Mouse (Mus musculus): ENCODE measurements around the gene Cdk5. TPM values are rescaled to one million over a fixed set of nuclear protein-coding genes. Genes with fewer than 3 reads are reported as not detected.

Cdk5 gene
- polyA plus RNA-seq, 1 experiment from 2014 or later = 115 TPM

- peak; percentile 80 for DNase-seq (ENCODE audit: low spot score)
- H3K9me3 ChIP-seq (ENCODE audit: control insufficient read depth, low read length) = no peaks in the 10 kb centered on the region
- peaks cover 7% of the 10 kb centered on the region; the same call in 1 of the 2 replicates for H3K4me1 ChIP-seq (replicated peaks; ENCODE audit: control insufficient read depth, insufficient read depth, low read length)
- H3K9ac ChIP-seq = peak within 1 kb of the TSS; percentile 54
- no peaks in the 10 kb centered on the region for H3K36me3 ChIP-seq (replicated peaks; ENCODE audit: control insufficient read depth, insufficient read depth)
- ATAC-seq (ENCODE audit: low FRiP score) = no peak
- peak within 1 kb of the TSS; percentile 43 for H3K4me3 ChIP-seq (replicated peaks; ENCODE audit: low read length)
- 19% methylated on average over 7 of the region's 7 CpGs for WGBS
- H3K27me3 ChIP-seq (ENCODE audit: control insufficient read depth, insufficient read depth, low read length) = peaks cover 11% of the 10 kb centered on the region
- peak within 1 kb of the TSS; percentile 57 for H3K4me2 ChIP-seq (replicated peaks)
- H3K27ac ChIP-seq = peak within 1 kb of the TSS; percentile 86
Measured at GRCm38 (mm10) chr5:24393392-24393997, 29.8 kb downstream of the Cdk5 start, which contains the start of gene Abcb8. Gene Abcb8 (plus strand): TSS chr5:24393663.

GRCm38 (mm10) chr5:24392724-24393123 is 30.6 kb downstream of the Cdk5 start:
- ATAC-seq (ENCODE audit: low FRiP score) (no peak), DNase-seq (ENCODE audit: low spot score) (no peak)
- Histone ChIP-seq H3K4me3 (replicated peaks; ENCODE audit: low read length) (no peak overlapping the region), H3K4me1 (replicated peaks; ENCODE audit: control insufficient read depth, insufficient read depth, low read length) (peaks cover 7% of the 10 kb centered on the region), H3K27ac (no peak overlapping the region), H3K27me3 (ENCODE audit: control insufficient read depth, insufficient read depth, low read length) (peaks cover 11% of the 10 kb centered on the region), H3K4me2 (replicated peaks) (no peak overlapping the region), H3K9me3 (ENCODE audit: control insufficient read depth, low read length) (no peaks in the 10 kb centered on the region), H3K9ac (no peak overlapping the region), H3K36me3 (replicated peaks; ENCODE audit: control insufficient read depth, insufficient read depth) (no peaks in the 10 kb centered on the region)
- WGBS = 82% methylated on average over 7 of the region's 7 CpGs

DNA sequence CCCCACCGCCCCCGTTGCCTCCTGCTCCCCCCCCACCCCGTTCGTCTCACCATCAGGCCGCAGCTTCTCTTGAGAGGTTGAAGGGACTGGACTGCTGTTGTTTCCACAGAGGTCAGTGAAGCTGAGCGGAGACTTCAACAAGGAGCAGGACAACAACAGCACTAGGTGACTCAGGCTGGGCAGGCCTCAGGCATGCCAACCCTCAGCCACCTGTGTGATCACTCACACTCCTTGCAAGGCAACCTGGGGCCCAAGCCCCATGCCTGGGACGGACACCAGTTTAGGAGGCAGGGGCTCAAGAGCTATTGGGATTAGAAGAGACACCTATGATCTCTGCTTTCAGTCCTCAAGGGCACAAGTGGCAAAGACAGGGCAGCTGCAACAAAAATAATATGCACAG is 31.5 kb downstream of the Cdk5 start, which contains the start of gene Atg9b:
Gene Atg9b, minus strand, starts transcription at position 280 of the 400 bp plus-strand sequence.
- Histone ChIP-seq H3K4me2 (replicated peaks) (no peak within 1 kb of the TSS), H3K4me3 (replicated peaks; ENCODE audit: low read length) (no peak within 1 kb of the TSS), H3K36me3 (replicated peaks; ENCODE audit: control insufficient read depth, insufficient read depth) (no peaks in the 10 kb centered on the region), H3K4me1 (replicated peaks; ENCODE audit: control insufficient read depth, insufficient read depth, low read length) (peaks cover 16% of the 10 kb centered on the region), H3K9me3 (ENCODE audit: control insufficient read depth, low read length) (no peaks in the 10 kb centered on the region), H3K9ac (no peak within 1 kb of the TSS), H3K27ac (no peak within 1 kb of the TSS), H3K27me3 (ENCODE audit: control insufficient read depth, insufficient read depth, low read length) (peaks cover 16% of the 10 kb centered on the region)
- 82% methylated on average over 7 of the region's 7 CpGs for WGBS
- no peak for DNase-seq (ENCODE audit: low spot score)
- no peak for ATAC-seq (ENCODE audit: low FRiP score)

GRCm38 (mm10) chr5:24389658-24390020 is 33.7 kb downstream of the Cdk5 start:
- no peak overlapping the region for H3K4me2 ChIP-seq (replicated peaks)
- H3K27me3 ChIP-seq (ENCODE audit: control insufficient read depth, insufficient read depth, low read length) = peaks cover 27% of the 10 kb centered on the region
- DNase-seq (ENCODE audit: low spot score) = no peak
- 83% methylated on average over 4 of the region's 4 CpGs for WGBS
- peaks cover 9% of the 10 kb centered on the region for H3K4me1 ChIP-seq (replicated peaks; ENCODE audit: control insufficient read depth, insufficient read depth, low read length)
- no peaks in the 10 kb centered on the region for H3K9me3 ChIP-seq (ENCODE audit: control insufficient read depth, low read length)
- H3K27ac ChIP-seq = no peak overlapping the region
- no peak overlapping the region for H3K9ac ChIP-seq
- no peak overlapping the region for H3K4me3 ChIP-seq (replicated peaks; ENCODE audit: low read length)
- H3K36me3 ChIP-seq (replicated peaks; ENCODE audit: control insufficient read depth, insufficient read depth) = no peaks in the 10 kb centered on the region
- no peak for ATAC-seq (ENCODE audit: low FRiP score)

GRCm38 (mm10) chr5:24389011-24389657 is 34.2 kb downstream of the Cdk5 start:
- 56% methylated on average over 6 of the region's 7 CpGs for WGBS
- ATAC-seq (ENCODE audit: low FRiP score) = no peak
- H3K27me3 ChIP-seq (ENCODE audit: control insufficient read depth, insufficient read depth, low read length) = peaks cover 27% of the 10 kb centered on the region
- no peak overlapping the region for H3K27ac ChIP-seq
- peaks cover 9% of the 10 kb centered on the region for H3K4me1 ChIP-seq (replicated peaks; ENCODE audit: control insufficient read depth, insufficient read depth, low read length)
- no peak overlapping the region for H3K4me2 ChIP-seq (replicated peaks)
- no peak for DNase-seq (ENCODE audit: low spot score)
- no peaks in the 10 kb centered on the region for H3K9me3 ChIP-seq (ENCODE audit: control insufficient read depth, low read length)
- no peak overlapping the region for H3K9ac ChIP-seq
- H3K36me3 ChIP-seq (replicated peaks; ENCODE audit: control insufficient read depth, insufficient read depth) = no peaks in the 10 kb centered on the region
- H3K4me3 ChIP-seq (replicated peaks; ENCODE audit: low read length) = no peak overlapping the region

DNA sequence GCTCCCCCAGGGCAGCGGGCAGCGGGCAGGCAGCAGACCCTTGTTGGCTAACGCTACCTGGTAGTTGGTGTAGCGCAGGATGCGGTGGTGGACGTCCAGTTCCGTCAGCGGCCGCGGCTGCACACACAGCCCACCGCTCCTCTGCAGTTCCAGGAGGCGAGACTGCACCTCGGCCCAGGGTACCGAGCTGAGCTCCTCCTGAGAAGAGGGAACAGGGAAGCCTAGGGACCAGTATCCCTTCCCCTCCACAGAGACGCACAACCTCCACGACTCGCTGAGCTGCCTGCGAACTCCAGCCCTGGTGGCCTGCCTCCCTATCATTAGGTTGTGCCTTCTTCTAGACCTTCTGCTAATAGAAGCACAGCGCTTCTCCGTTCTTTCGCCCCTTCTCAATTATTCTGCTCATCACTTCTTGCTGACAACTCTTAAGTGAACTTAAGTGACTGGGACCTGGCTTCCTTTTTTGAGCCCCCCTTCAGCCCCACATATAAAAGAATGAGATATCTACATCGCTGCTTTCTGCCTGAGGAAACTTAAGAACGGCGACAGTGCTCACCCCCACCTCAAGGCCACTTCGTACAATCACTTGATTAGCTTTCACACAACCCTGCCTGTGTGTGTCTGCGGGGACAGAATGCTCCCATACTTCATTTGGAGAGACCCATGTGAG is 34.9 kb downstream of the Cdk5 start:
- H3K9ac ChIP-seq = peak overlapping the region; percentile 56
- H3K4me2 ChIP-seq (replicated peaks) = peak overlapping the region; percentile 87
- ATAC-seq (ENCODE audit: low FRiP score) (no peak), DNase-seq (ENCODE audit: low spot score) (no peak)
- no peaks in the 10 kb centered on the region for H3K36me3 ChIP-seq (replicated peaks; ENCODE audit: control insufficient read depth, insufficient read depth)
- H3K4me3 ChIP-seq (replicated peaks; ENCODE audit: low read length) = peak overlapping the region; percentile 41
- H3K4me1 ChIP-seq (replicated peaks; ENCODE audit: control insufficient read depth, insufficient read depth, low read length) = peaks cover 9% of the 10 kb centered on the region
- peaks cover 27% of the 10 kb centered on the region for H3K27me3 ChIP-seq (ENCODE audit: control insufficient read depth, insufficient read depth, low read length)
- 22% methylated on average over 26 of the region's 26 CpGs for WGBS
- H3K27ac ChIP-seq = no peak overlapping the region
- H3K9me3 ChIP-seq (ENCODE audit: control insufficient read depth, low read length) = no peaks in the 10 kb centered on the region

- under 1% methylated on average over 68 of the region's 73 CpGs for WGBS
- Histone ChIP-seq H3K9me3 (ENCODE audit: control insufficient read depth, low read length) (no peaks in the 10 kb centered on the region), H3K4me2 (replicated peaks) (peak overlapping the region; percentile 87), H3K4me3 (replicated peaks; ENCODE audit: low read length) (peak overlapping the region; percentile 41), H3K36me3 (replicated peaks; ENCODE audit: control insufficient read depth, insufficient read depth) (no peaks in the 10 kb centered on the region), H3K9ac (peak overlapping the region; percentile 56), H3K27me3 (ENCODE audit: control insufficient read depth, insufficient read depth, low read length) (peaks cover 27% of the 10 kb centered on the region), H3K4me1 (replicated peaks; ENCODE audit: control insufficient read depth, insufficient read depth, low read length) (peaks cover 14% of the 10 kb centered on the region), H3K27ac (no peak overlapping the region)
- DNase-seq (ENCODE audit: low spot score) (peak; percentile 69), ATAC-seq (ENCODE audit: low FRiP score) (peak; percentile 49)
Measured at GRCm38 (mm10) chr5:24387264-24388241, 35.8 kb downstream of the Cdk5 start.

- Histone ChIP-seq H3K27me3 (ENCODE audit: control insufficient read depth, insufficient read depth, low read length) (peaks cover 27% of the 10 kb centered on the region), H3K9me3 (ENCODE audit: control insufficient read depth, low read length) (no peaks in the 10 kb centered on the region), H3K4me3 (replicated peaks; ENCODE audit: low read length) (no peak overlapping the region), H3K9ac (no peak overlapping the region), H3K36me3 (replicated peaks; ENCODE audit: control insufficient read depth, insufficient read depth) (no peaks in the 10 kb centered on the region), H3K27ac (no peak overlapping the region), H3K4me2 (replicated peaks) (no peak overlapping the region), H3K4me1 (replicated peaks; ENCODE audit: control insufficient read depth, insufficient read depth, low read length) (peaks cover 14% of the 10 kb centered on the region)
- DNase-seq (ENCODE audit: low spot score) (no peak), ATAC-seq (ENCODE audit: low FRiP score) (no peak)
- WGBS = 83% methylated on average over 10 of the region's 10 CpGs
Measured at GRCm38 (mm10) chr5:24385887-24386550, 37.3 kb downstream of the Cdk5 start.
